Mouse (Mus musculus) frontal cortex, postnatal 36 days (tissue): Measurements from ENCODE around the gene Dnah1.

Experiments
- DNase-seq, 2 experiments: peaks; one replicate each; pipeline ENCODE4 v3.0.0; 2022; ENCODE audit warnings: low spot score in 2 of 2

Gene Dnah1

DNA sequence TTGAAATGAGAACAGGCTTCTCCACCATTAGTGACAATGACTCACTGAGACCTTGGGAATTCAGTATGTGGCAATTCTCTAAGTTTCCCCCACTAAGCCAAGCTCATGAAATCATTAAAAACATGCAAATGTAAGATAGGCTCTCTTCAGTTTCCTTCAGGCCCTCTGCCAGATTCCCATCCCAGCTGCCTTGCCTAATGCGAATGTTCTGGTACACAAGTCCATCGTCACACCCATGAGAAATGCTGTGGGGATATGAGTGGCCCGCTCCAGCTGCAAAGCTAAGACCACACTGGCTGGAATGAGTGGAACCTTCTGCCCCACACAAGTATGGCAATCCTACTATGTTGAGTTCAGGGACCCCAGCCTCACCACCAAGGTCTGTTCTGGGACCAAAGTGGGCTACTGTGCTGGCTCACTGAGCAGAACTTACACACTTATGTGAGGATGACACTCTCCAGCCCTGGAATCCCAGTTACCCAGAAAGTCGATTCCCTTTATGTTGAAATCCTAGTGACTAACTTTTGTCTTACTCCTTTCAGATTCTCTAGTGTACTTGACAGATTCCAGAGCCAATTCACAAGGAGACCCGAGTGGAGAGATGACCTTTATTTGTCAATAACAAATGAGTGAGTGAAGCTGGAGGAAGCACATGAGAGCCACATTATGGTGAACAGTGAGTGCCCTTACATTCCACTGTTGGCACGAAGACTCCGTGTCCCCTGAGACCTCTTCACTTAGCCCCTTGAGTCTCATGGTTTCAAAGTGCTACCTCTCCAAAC is 86.4 kb downstream of the Dnah1 start:
- no peak for DNase-seq

DNA sequence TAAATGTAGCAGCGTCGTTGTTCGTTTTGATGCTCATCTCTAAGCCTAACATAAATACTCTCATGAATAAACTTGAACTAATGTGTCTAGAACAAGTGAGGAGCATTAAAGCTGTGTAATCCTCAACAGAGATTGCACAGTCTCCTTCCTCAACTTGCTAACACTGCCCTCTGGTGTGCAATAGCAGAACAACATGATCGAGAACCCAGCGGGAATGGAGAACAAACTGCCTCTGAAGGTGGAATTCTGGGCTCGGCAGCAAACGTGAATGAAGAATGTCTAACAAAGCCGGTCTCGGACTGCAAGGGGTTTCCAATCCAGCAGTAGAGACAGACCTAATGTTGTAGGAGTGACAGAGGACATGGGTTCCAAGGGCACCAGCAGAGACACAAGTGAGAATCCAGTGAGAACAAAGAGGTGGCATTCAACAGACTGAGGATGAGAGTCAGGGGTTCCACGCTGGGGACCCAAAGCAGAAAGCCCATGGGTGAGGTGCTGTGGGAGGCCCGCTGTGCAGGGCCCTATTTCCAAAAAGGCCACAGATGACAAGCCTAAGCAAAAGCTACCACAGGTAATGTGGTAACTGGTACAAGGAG is 89.6 kb downstream of the Dnah1 start:
- peak; percentile 83 to 87 for DNase-seq

DNA sequence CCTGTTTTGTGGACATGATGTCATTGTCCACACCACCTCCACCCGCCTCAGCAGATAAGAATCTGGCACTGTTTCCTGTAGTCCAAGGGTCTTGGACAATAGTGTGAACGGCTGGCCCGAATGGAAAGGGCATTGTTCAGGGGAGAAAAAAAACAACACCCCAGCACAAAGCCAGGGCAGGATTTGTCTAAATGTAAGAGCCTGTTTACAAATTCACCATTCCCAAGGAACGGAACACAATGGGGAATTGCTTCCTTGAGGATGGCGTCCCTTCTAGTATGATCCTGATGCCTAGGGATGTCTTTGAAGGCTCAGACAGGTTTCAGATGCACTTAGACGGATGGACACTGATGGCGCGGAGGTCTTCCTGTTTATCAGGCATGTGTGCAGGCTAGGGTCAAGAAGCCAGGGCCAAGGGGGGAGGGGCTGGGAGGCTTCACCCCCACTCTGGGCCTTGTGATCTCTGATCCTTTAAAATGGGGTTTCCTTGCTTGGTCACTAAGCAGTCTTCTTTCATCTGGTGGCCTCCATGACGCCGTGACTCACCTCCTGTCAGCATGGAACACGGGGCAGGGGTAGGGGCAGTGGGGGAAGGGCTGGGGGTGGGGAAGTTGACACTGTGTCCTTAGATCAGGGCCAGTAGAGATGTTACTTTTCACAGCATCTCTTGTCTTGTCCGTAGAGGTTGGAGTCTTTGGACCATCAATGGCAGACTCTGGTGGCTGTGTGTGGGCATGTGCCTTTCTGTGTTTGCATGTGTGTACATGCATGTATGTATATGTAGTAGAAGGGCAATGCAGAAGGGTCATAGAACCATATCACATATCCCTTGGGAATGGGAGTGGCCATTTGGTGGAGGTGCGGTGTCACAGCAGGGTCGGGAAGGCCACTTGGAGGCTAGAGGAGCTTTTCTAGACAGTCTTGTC is 90.4 kb downstream of the Dnah1 start:
- no peak for DNase-seq

GRCm38 (mm10) chr14:31232404-31233069 is 91.2 kb downstream of the Dnah1 start:
- DNase-seq, result no peak

- no peak for DNase-seq
These were observed 93.3 kb downstream of the Dnah1 start for GRCm38 (mm10) chr14:31230442-31230841.

- no peak for DNase-seq
These were observed 95.5 kb downstream of the Dnah1 start for GRCm38 (mm10) chr14:31228234-31228633.

DNA sequence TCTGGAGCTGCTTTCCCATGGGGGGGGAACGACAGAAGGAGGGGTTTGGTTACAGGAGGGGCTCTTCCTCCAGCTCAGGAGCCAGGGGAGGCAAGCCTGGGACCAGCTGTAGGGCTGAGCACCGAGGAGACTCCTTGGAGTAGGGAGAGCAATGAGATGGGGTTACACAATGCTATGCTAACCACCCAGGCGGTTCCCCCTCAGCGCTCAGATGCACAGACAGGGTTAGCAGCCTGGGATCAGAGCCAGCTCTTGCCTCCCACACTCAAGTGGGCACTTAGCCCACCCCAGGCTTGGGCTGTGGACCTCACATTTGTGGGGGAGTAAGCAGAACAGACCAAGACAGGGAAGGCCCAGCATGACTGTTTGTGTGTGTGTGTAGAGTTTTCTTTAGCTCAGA is 96.7 kb downstream of the Dnah1 start:
- peak; percentile 41 to 57 for DNase-seq

GRCm38 (mm10) chr14:31217666-31218065 is 106.0 kb downstream of the Dnah1 start, which contains the start of gene Sema3g:
Sema3g (plus strand) TSS chr14:31217860.
- DNase-seq, result no peak

DNA sequence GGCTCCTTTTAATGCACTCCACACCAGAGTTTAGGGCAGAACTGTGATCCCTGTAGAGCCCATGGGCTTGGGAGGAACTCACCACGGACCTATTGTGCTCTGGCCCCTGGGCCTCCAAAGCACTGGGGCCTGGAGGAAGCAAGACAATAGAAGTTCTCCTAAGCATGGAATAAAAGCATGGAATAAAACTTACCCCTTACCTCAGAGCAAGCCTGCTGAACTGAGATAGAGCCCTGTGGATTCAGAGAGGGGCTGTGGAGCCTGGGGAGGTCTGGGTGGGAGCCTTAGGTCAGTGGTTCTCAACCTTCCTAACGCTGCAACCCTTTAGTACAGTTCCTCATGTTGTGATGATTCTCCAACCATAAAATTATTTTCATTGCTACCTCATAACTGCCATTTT is 106.8 kb downstream of the Dnah1 start, which contains the start of gene Nisch:
Nisch (minus strand) TSS at position 101 of the 400 bp plus-strand sequence.
- DNase-seq, result no peak

GRCm38 (mm10) chr14:31215157-31216002 is 108.3 kb downstream of the Dnah1 start:
- DNase-seq, result peak; percentile 44 to 61

GRCm38 (mm10) chr14:31214684-31215083 is 109.0 kb downstream of the Dnah1 start:
- no peak for DNase-seq

- DNase-seq, result no peak
These were observed 109.8 kb downstream of the Dnah1 start for GRCm38 (mm10) chr14:31213868-31214267.

DNA sequence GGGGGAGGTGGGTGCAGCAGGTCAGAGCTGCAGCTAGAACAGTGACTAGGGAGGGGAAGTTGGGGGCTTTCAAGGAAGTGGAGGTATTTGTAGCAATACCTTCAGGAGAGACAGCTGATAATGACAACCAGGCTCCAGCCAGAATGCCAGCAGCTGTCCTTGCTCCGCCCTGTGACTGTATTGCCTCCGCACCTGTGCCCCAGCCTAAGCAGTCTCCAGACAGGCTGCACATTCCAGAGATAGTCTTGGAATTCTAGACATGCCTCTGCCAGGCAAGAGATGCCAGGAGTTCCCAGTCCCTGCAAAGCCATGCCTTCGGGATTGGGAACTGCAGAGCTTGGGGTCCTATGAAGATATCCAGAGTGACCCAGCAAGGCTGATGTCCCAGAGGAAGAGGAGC is 111.2 kb downstream of the Dnah1 start:
- no peak for DNase-seq

DNA sequence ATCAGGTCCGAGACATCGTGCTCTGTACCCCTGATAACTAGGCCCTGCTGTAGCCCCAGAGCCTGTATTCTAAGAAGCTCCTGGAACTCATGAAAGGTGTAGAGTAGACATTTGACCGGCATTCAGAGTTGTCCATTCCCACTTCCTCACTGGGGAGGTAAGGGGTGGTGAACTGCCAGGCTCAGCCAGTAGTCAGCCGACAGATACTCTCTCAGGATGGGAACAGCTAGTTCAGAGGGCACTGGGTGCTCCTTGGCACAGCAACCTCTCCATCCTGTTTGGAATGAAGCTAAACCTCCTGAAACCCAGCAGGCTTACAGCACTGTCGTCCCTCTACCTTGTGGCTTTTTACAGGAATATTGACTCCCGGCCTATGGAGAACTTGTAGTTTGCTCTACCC is 111.8 kb downstream of the Dnah1 start:
- DNase-seq, result no peak
